Mouse (Mus musculus) CH12.LX (cell line): ENCODE data around the gene Taok1. TPM values are rescaled to one million over a fixed set of nuclear protein-coding genes. Genes with fewer than 3 reads are reported as not detected.

ENCODE experiments used
- DNase-seq: peaks from one replicate; pipeline ENCODE4 v3.0.0-alpha.2; 2013; ENCODE audit errors: extremely low read depth
- H3K27ac ChIP-seq: 2 replicates; pipeline ENCODE4 v1.5.1; 2012; ENCODE audit warnings: low read depth, mild to moderate bottlenecking, control low read depth, moderate library complexity; ENCODE audit not compliant: insufficient read depth
- H3K27me3 ChIP-seq: replicated peaks from 2 replicates; pipeline ENCODE3; 2012; ENCODE audit warnings: inconsistent platforms
- H3K36me3 ChIP-seq, 2 experiments: replicated peaks in 1 of 2; 2 replicates each; pipeline versions ENCODE3 to v1.6.1; 2012; ENCODE audit warnings: inconsistent platforms in 1 of 2, low read length in 1 of 2, mild to moderate bottlenecking in 1 of 2, mixed read lengths in 1 of 2, moderate library complexity in 1 of 2; ENCODE audit not compliant: control insufficient read depth in 1 of 2, insufficient read depth in 1 of 2
- H3K4me1 ChIP-seq, 2 experiments: 2 replicates each; pipeline ENCODE4 v1.6.1; 2012; ENCODE audit warnings: inconsistent platforms in 1 of 2, moderate library complexity in 1 of 2; ENCODE audit not compliant: insufficient read depth in 2 of 2, control insufficient read depth in 1 of 2
- H3K4me2 ChIP-seq: 2 replicates; pipeline ENCODE4 v1.6.1; 2012; ENCODE audit warnings: low read depth, mild to moderate bottlenecking, control low read depth; ENCODE audit not compliant: poor library complexity, insufficient read depth, severe bottlenecking
- H3K4me3 ChIP-seq, 3 experiments: fragments of 150-350 bp in 1 of 3; sonication (generic) in 1 of 3; replicated peaks in 1 of 3; 2 replicates each; pipeline versions ENCODE3 to v1.5.1; 2011 to 2012; ENCODE audit warnings: low read depth in 2 of 3, low read length in 2 of 3, mild to moderate bottlenecking in 2 of 3, moderate library complexity in 2 of 3, control low read depth in 1 of 3, improper control_type of control experiment in 1 of 3, inconsistent platforms in 1 of 3, mixed read lengths in 1 of 3; ENCODE audit not compliant: poor library complexity in 1 of 3
- H3K79me2 ChIP-seq: replicated peaks from 2 replicates; pipeline ENCODE4 v1.6.1; 2012; ENCODE audit warnings: mild to moderate bottlenecking, moderate library complexity; ENCODE audit not compliant: control insufficient read depth, poor library complexity, insufficient read depth, severe bottlenecking; ENCODE audit errors: extremely low read depth
- H3K9ac ChIP-seq: 2 replicates; pipeline ENCODE4 v1.6.1; 2012; ENCODE audit warnings: low read depth, mild to moderate bottlenecking, control low read depth, moderate library complexity; ENCODE audit not compliant: insufficient read depth
- H3K9me3 ChIP-seq: replicated peaks from 2 replicates; pipeline ENCODE3; 2012; ENCODE audit warnings: low read length, inconsistent platforms, mixed read lengths
- BHLHE40 ChIP-seq: IDR thresholded peaks from 2 replicates; pipeline ENCODE4 v1.6.1; 2011; ENCODE audit warnings: mild to moderate bottlenecking, low read depth, low read length, improper control_type of control experiment
- CHD2 ChIP-seq: IDR thresholded peaks from 2 replicates; pipeline ENCODE4 v1.6.1; 2011; ENCODE audit warnings: low read length, improper control_type of control experiment
- CTCF ChIP-seq, 2 experiments: IDR thresholded peaks in 1 of 2; conservative IDR thresholded peaks in 1 of 2; 2 replicates each; pipeline ENCODE4 v1.5.1; 2011 to 2012; ENCODE audit warnings: low read depth in 2 of 2, low read length in 2 of 2, improper control_type of control experiment in 1 of 2, inconsistent platforms in 1 of 2, mild to moderate bottlenecking in 1 of 2, moderate library complexity in 1 of 2
- ELF1 ChIP-seq: IDR thresholded peaks from 2 replicates; pipeline ENCODE4 v1.6.1; 2014; ENCODE audit warnings: low read depth, mild to moderate bottlenecking, inconsistent platforms, low read length, improper control_type of control experiment
- HCFC1 ChIP-seq: IDR thresholded peaks from 2 replicates; pipeline ENCODE4 v1.6.1; 2012; ENCODE audit warnings: low read depth, mild to moderate bottlenecking, inconsistent platforms, low read length, improper control_type of control experiment
- IRF4 ChIP-seq: IDR thresholded peaks from 2 replicates; pipeline ENCODE4 v1.6.1; 2014; ENCODE audit warnings: low read depth, mild to moderate bottlenecking, inconsistent platforms, low read length, improper control_type of control experiment
- MAFK ChIP-seq: IDR thresholded peaks from 2 replicates; pipeline ENCODE4 v1.6.1; 2011; ENCODE audit warnings: low read length, improper control_type of control experiment; ENCODE audit not compliant: insufficient replicate concordance
- MAX ChIP-seq: IDR thresholded peaks from 2 replicates; pipeline ENCODE4 v1.6.1; 2011; ENCODE audit warnings: low read length, improper control_type of control experiment
- NELFE ChIP-seq: IDR thresholded peaks from 2 replicates; pipeline ENCODE4 v1.6.1; 2011; ENCODE audit warnings: low read depth, low read length, improper control_type of control experiment
- POLR2AphosphoS2 ChIP-seq: IDR thresholded peaks from 2 replicates; pipeline ENCODE4 v1.6.1; 2011; ENCODE audit warnings: low read depth, low read length, improper control_type of control experiment
- RAD21 ChIP-seq: IDR thresholded peaks from 2 replicates; pipeline ENCODE4 v1.6.1; 2011; ENCODE audit warnings: low read depth, mild to moderate bottlenecking, low read length, improper control_type of control experiment, moderate library complexity
- RCOR1 ChIP-seq: conservative IDR thresholded peaks from 2 replicates; pipeline ENCODE4 v1.6.1; 2012; ENCODE audit warnings: low read depth, mild to moderate bottlenecking, inconsistent platforms, low read length, improper control_type of control experiment
- SMC3 ChIP-seq: IDR thresholded peaks from 2 replicates; pipeline ENCODE4 v1.6.1; 2011; ENCODE audit warnings: low read depth, low read length, improper control_type of control experiment
- TBP ChIP-seq: conservative IDR thresholded peaks from 2 replicates; pipeline ENCODE4 v1.6.1; 2011; ENCODE audit warnings: low read depth, low read length, improper control_type of control experiment
- TCF12 ChIP-seq: IDR thresholded peaks from 2 replicates; pipeline ENCODE4 v1.6.1; 2014; ENCODE audit warnings: low read depth, mild to moderate bottlenecking, inconsistent platforms, low read length, improper control_type of control experiment
- UBTF ChIP-seq: IDR thresholded peaks from 2 replicates; pipeline ENCODE4 v1.6.1; 2012; ENCODE audit warnings: low read depth, mild to moderate bottlenecking, inconsistent platforms, low read length, improper control_type of control experiment, moderate library complexity
- USF1 ChIP-seq: IDR thresholded peaks from 2 replicates; pipeline ENCODE4 v1.6.1; 2014; ENCODE audit warnings: low read depth, mild to moderate bottlenecking, inconsistent platforms, low read length, improper control_type of control experiment
- USF2 ChIP-seq: conservative IDR thresholded peaks from 2 replicates; pipeline ENCODE4 v1.6.1; 2011; ENCODE audit warnings: low read depth, low read length, improper control_type of control experiment
- ZC3H11A ChIP-seq: IDR thresholded peaks from 2 replicates; pipeline ENCODE4 v1.6.1; 2012; ENCODE audit warnings: low read depth, mild to moderate bottlenecking, inconsistent platforms, low read length, improper control_type of control experiment
- ZKSCAN1 ChIP-seq: IDR thresholded peaks from 2 replicates; pipeline ENCODE4 v1.6.1; 2012; ENCODE audit warnings: low read depth, inconsistent platforms, low read length, improper control_type of control experiment, borderline replicate concordance
- ZNF384 ChIP-seq: IDR thresholded peaks from 2 replicates; pipeline ENCODE4 v1.6.1; 2012; ENCODE audit warnings: low read depth, low read length, improper control_type of control experiment, inconsistent platforms
- dilution Hi-C: fragments of 300-500 bp; cut with MboI; formaldehyde crosslinking; loops from 2 replicates; pipeline ENCODE4 v1.14.3; 2020; ENCODE audit warnings: low sequenced_read_pairs; ENCODE audit not compliant: extremely low pct_unique_long_range_greater_than_20kb, extremely low pct_ligation_motif_present
- in situ Hi-C: fragments of 300-500 bp; cut with MboI; formaldehyde crosslinking; loops from 3 replicates; pipeline ENCODE4 v1.14.3; 2019; ENCODE audit warnings: low sequenced_read_pairs, low pct_ligation_motif_present, low pct_unique_long_range_greater_than_20kb, mixed read lengths
- polyA plus RNA-seq: library from polyadenylated mRNA; unstranded; fragments of >175 nt; gene quantifications from 2 replicates; pipeline ENCODE4 v1.2.1, GENCODE M21; 2012; ENCODE audit warnings: low read depth; ENCODE audit not compliant: insufficient read length
- total RNA-seq, 2 experiments: library from RNA; depleted of rRNA; stranded (reverse); fragments of 300-350 nt in 1 of 2; fragments of >200 nt in 1 of 2; gene quantifications; 2 replicates each; pipeline ENCODE4 v1.2.3; 2012 to 2014

Taok1 gene
- total and polyA plus RNA-seq, 3 experiments = 8.9 to 13.7 (median 11.6) TPM

- no peaks in the 10 kb centered on the region for H3K9me3 ChIP-seq
- TF ChIP-seq CHD2 = no peak
- no peak for TF ChIP-seq USF1
- no peak for TF ChIP-seq MAX
- no peak for TF ChIP-seq ZNF384
- no peak for TF ChIP-seq RCOR1
- no peak for TF ChIP-seq IRF4
- no peak for TF ChIP-seq TCF12
- TF ChIP-seq HCFC1 = no peak
- TF ChIP-seq BHLHE40 = no peak
- no peak for TF ChIP-seq RAD21
- TF ChIP-seq TBP = no peak
- TF ChIP-seq ZC3H11A = no peak
- no peak for TF ChIP-seq POLR2AphosphoS2
- TF ChIP-seq SMC3 = no peak
- no peak for TF ChIP-seq ELF1
- no peak overlapping the region for H3K4me2 ChIP-seq
- no peaks in the 10 kb centered on the region for H3K79me2 ChIP-seq
- in situ Hi-C loops (no loop called here), dilution Hi-C loops (no loop called here)
- no peak overlapping the region for H3K9ac ChIP-seq
- no peak overlapping the region for H3K27ac ChIP-seq
- no peak overlapping the region for H3K4me3 ChIP-seq
- DNase-seq = no peak
- no peaks in the 10 kb centered on the region for H3K36me3 ChIP-seq
- peaks cover 43% of the 10 kb centered on the region for H3K27me3 ChIP-seq
- H3K4me1 ChIP-seq = peaks cover 6 to 17% of the 10 kb centered on the region in 2 experiments; a peak in 3 of 4 replicates
Measured at GRCm38 (mm10) chr11:77485229-77485628, 122.4 kb downstream of the Taok1 start.

DNA sequence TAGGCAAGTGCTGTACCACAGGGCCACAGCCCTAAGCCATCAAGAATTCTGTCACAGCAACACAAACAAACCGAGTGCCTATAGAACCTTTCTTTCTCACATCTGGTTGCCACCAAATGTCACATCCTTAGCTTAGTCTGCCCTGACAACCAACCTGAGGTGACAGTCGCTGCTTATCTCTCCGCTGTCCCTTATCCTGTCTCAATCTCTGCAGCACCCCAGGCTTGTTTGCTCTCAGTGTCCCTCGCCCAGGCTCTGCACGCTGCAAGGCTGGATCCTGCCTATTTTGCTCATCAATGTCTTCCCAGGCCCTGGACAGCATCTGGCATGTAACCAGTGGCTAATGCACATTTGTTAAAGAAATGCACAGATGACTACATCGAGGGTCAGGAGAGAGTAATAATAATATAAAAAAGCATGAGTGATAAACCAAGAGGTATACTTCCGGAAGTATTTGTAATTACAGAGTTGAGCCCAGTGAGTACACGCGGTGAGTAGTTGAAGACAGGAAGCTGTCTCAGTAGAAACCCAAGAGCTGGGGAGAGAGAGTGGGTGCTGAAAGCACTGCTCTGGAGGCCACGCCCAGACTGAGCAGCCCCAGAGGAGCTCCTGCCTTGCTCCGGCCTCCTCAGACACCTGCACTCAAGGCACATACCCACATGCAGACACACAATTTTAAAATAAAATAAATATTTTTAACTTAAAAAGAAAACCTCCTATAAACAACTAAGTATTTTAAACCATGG, 123.9 kb downstream of the Taok1 start:
- in situ Hi-C loops = no loop called here
- no peak overlapping the region for H3K27ac ChIP-seq
- H3K9ac ChIP-seq = no peak overlapping the region
- H3K4me1 ChIP-seq = peaks cover 0 to 7% of the 10 kb centered on the region in 2 experiments; a peak in 1 of 4 replicates
- no peak for DNase-seq
- no peaks in the 10 kb centered on the region for H3K36me3 ChIP-seq
- H3K79me2 ChIP-seq = no peaks in the 10 kb centered on the region
- H3K9me3 ChIP-seq = no peaks in the 10 kb centered on the region
- no peak overlapping the region for H3K4me3 ChIP-seq
- TF ChIP-seq NELFE (no peak), MAFK (no peak), ZKSCAN1 (no peak), RAD21 (no peak), UBTF (no peak), IRF4 (no peak), CHD2 (no peak), CTCF (conservative IDR thresholded peaks at IDR 0.05 in 1 of 2, IDR thresholded peaks at IDR 0.05 in 1 of 2; ENCODE audit: low read depth in 2 of 2, low read length in 2 of 2) (no peak), USF2 (no peak)
- TF ChIP-seq, all 38 proteins: peak for 0
- dilution Hi-C loops = no loop called here
- H3K4me2 ChIP-seq = no peak overlapping the region
- peaks cover 29% of the 10 kb centered on the region for H3K27me3 ChIP-seq
